Mouse (Mus musculus) inflammation-experienced regulatory T-cells (primary cell): ENCODE measurements around the gene Anks4b. TPM values are rescaled to one million over a fixed set of nuclear protein-coding genes. Genes with fewer than 3 reads are reported as not detected.

Source experiments
- polyA plus RNA-seq, 2 experiments: library from polyadenylated mRNA; unstranded; fragments of 100-300 nt; shearing (Covaris generic); gene quantifications; one replicate each; pipeline ENCODE4 v1.2.1; 2017

Gene Anks4b
- not detected for polyA plus RNA-seq

DNA sequence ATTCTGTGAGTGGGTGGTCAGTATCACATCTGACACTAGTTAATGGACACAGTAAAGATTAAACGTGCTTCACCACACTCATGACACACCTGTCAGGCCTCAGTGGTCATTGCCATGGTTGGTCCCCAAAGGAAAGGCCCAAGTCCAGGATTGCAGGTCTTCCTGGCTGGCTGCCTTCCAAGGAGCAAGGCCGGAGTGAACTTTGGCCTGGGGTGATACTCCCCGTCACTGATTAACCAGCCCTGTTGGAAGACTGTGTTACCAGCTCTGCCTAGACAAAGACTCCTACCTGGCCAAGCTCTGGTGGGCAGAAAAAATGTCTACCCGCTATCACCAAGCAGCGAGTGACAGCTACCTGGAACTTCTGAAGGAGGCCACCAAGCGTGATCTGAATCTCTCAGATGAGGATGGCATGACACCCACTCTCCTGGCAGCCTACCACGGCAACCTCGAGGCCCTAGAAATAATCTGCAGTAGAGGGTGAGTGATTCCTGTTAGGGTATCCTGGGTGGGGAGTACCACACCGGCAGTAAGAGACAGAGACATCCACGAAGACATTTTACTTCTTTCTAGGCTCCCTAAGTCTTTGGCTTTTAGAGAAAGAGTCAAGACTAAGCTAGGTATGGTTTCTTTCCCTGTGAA is at the start of gene Anks4b:
Anks4b (plus strand) TSS at position 256 of the 642 bp plus-strand sequence.

DNA sequence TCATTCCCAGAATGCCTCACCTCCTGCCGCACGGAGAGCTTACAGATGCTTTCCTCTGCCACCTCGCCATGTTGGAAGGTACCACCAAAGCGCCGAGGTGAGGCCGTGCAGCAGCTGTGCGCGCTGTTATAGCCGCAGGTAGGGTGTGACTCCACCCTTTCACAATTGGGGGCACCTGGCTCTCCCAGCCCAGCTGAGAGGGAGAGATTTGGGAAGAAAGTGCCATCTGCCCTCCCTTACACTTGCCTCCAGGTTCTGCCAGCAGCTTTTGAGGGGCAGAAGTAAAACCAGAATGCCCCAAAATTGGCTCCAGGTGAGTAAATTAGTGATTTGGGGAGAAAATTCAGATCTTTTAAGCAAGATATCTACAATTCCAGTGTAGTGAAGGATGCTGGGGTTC is 28.5 kb upstream of the Anks4b start, which contains the start of gene Zp2:
Zp2 (minus strand) TSS at position 101 of the 400 bp plus-strand sequence.

DNA sequence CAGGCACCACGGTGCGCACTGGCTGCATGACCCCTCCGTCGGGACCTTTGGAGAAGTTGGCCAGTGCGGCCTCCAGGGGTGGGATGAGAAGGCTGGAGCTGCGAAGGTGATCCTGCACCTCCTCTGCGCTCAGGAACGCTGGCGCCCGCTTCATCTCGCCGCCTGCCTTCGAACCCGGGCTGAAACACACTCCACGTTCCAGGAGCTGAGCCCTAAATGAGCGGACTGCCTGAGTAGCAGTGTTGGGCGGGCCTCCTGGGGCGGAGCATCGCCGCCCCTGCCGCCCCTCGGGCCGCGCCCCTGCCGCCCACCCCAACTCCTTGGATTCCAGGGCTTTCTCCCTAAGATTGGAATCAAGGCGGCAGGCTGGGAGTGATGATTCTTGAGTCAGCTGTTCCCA is 28.1 kb downstream of the Anks4b start, which contains the start of gene Crym:
Crym (minus strand) TSS at position 341 of the 400 bp plus-strand sequence.

DNA sequence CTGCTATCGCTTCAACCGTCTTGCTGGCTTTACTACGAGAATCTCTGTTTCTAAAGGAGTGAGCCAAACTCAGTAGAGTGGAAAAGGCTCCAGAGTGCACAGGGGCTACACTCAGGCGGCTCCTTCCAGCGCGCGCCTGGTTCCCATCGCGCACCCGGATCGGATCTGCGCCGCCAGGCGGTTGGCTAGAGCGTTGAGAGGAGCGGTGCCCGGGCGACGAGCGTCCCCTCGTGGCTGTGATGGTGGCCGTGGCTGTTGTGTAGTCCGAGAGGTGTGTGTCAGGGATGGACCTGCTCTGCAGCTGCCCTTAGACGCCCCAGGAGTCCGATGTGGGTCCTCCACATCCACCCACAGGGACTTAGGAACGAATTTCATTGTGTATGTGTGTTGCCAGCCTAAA is 30.1 kb downstream of the Anks4b start, which contains the start of gene Abca14:
Abca14 (plus strand) TSS at position 173 of the 400 bp plus-strand sequence.

Other genes starting within 250 kb of the Anks4b start
- gene Dnah3, start 78.6 kb upstream of the Anks4b start, polyA plus RNA-seq = 1 to 10 TPM in 1 of 2 experiments, under 1 TPM in 1; 0.34 to 1.4 TPM
- 10 to 100 TPM in 1 of 2 experiments, 1 to 10 TPM in 1; 9.1 to 15.1 TPM for gene Tmem159, start 71.5 kb upstream of the Anks4b start, polyA plus RNA-seq
- gene Zp2, start 28.6 kb upstream of the Anks4b start, polyA plus RNA-seq = under 1 TPM in 1 of 2 experiments, not detected in 1; 0.27 TPM
- gene Crym, start 28.3 kb downstream of the Anks4b start, polyA plus RNA-seq = under 1 TPM; 0.11 to 0.26 TPM
- 1 to 10 TPM in 1 of 2 experiments, not detected in 1; 1.1 TPM for gene Abca14, start 30.1 kb downstream of the Anks4b start, polyA plus RNA-seq
- gene Abca15, start 154.8 kb downstream of the Anks4b start, polyA plus RNA-seq = under 1 TPM; 0.12 to 0.17 TPM
- gene Abca16, start 235.8 kb downstream of the Anks4b start, polyA plus RNA-seq = under 1 TPM; 0.02 to 0.07 TPM